Mouse (Mus musculus): ENCODE data around the gene 4930404N11Rik.
A peak's percentile ranks its signal among the peaks of the same experiment; 100 is the strongest.

The 4930404N11Rik gene

GRCm38 (mm10) chr10:81401521-81402226 is 36.1 kb upstream of the 4930404N11Rik start:
- DNase-seq (ENCODE audit: low spot score) = peak; percentile 77

- no peak for DNase-seq (ENCODE audit: low spot score)
Observed at GRCm38 (mm10) chr10:81401205-81401520, 35.5 kb upstream of the 4930404N11Rik start.

- DNase-seq (ENCODE audit: low spot score) = no peak
Observed at GRCm38 (mm10) chr10:81400371-81401204, 35.0 kb upstream of the 4930404N11Rik start.

GRCm38 (mm10) chr10:81399798-81400308 is 34.2 kb upstream of the 4930404N11Rik start:
- DNase-seq (ENCODE audit: low spot score) = no peak

GRCm38 (mm10) chr10:81399296-81399695 is 33.7 kb upstream of the 4930404N11Rik start:
- no peak for DNase-seq (ENCODE audit: low spot score)

- DNase-seq (ENCODE audit: low spot score) = no peak
Observed at GRCm38 (mm10) chr10:81396749-81397148, 31.1 kb upstream of the 4930404N11Rik start.

GRCm38 (mm10) chr10:81395865-81396264 is 30.2 kb upstream of the 4930404N11Rik start:
- no peak for DNase-seq (ENCODE audit: low spot score)

GRCm38 (mm10) chr10:81395127-81395526 is 29.5 kb upstream of the 4930404N11Rik start:
- DNase-seq (ENCODE audit: low spot score) = peak; percentile 65

GRCm38 (mm10) chr10:81393456-81394063 is 27.9 kb upstream of the 4930404N11Rik start:
- DNase-seq (ENCODE audit: low spot score) = no peak

GRCm38 (mm10) chr10:81392781-81393185 is 27.2 kb upstream of the 4930404N11Rik start, which contains the start of gene Smim24:
Smim24 (plus strand) TSS chr10:81393051.
- DNase-seq (ENCODE audit: low spot score) = no peak

- no peak for DNase-seq (ENCODE audit: low spot score)
Observed at GRCm38 (mm10) chr10:81392270-81392669, 26.7 kb upstream of the 4930404N11Rik start.

GRCm38 (mm10) chr10:81390678-81390965 is 25.0 kb upstream of the 4930404N11Rik start:
- no peak for DNase-seq (ENCODE audit: low spot score)

- DNase-seq (ENCODE audit: low spot score) = peak; percentile 76
Observed at GRCm38 (mm10) chr10:81389801-81390677, 24.4 kb upstream of the 4930404N11Rik start.

GRCm38 (mm10) chr10:81389373-81389772 is 23.8 kb upstream of the 4930404N11Rik start:
- peak; percentile 49 for DNase-seq (ENCODE audit: low spot score)

GRCm38 (mm10) chr10:81388505-81389055 is 23.0 kb upstream of the 4930404N11Rik start, which contains the start of gene Gm48552:
Gm48552 (plus strand) TSS chr10:81389005.
- no peak for DNase-seq (ENCODE audit: low spot score)

- no peak for DNase-seq (ENCODE audit: low spot score)
Observed at GRCm38 (mm10) chr10:81387716-81388115, 22.1 kb upstream of the 4930404N11Rik start.

GRCm38 (mm10) chr10:81385603-81386306 is 20.1 kb upstream of the 4930404N11Rik start:
- DNase-seq (ENCODE audit: low spot score) = no peak

GRCm38 (mm10) chr10:81384605-81384982 is 19.0 kb upstream of the 4930404N11Rik start:
- DNase-seq (ENCODE audit: low spot score) = no peak

GRCm38 (mm10) chr10:81383802-81384604 is 18.4 kb upstream of the 4930404N11Rik start, which contains the start of the genes Dohh and Gm48551:
Dohh (plus strand) TSS chr10:81384428.
Gm48551 (plus strand) TSS chr10:81384466.
- DNase-seq (ENCODE audit: low spot score) = peak; percentile 100

- DNase-seq (ENCODE audit: low spot score) = no peak
Observed at GRCm38 (mm10) chr10:81382039-81382438, 16.4 kb upstream of the 4930404N11Rik start.

All from urinary bladder, postnatal 14 days (tissue).